17 mouse cellular contexts compared by ENCODE assay signal in genomic region chr6:99142900-99143755, GRCm38 (mm10).
DNase-seq lines count a peak whose midpoint lies in the region; ATAC-seq and TF ChIP-seq lines count a peak whose summit lies in the region.
"Had no signal": no experiment of that assay in that cellular context is flagged by ENCODE, and none has a peak within 500 bp of the region (broad histone marks: within the 10 kb centered on the region; RNA-seq: fewer than 3 reads in every experiment).

No protein-coding gene starts in this region.

- no peak for ATAC-seq in liver, postnatal 0 days
- ATAC-seq in liver, embryonic 11.5 days (replicated peaks; ENCODE audit: low FRiP score) = no peak
- no peak for ATAC-seq in stomach, embryonic 16.5 days (ENCODE audit: insufficient read depth, low FRiP score)
- ATAC-seq: forebrain, embryonic 14.5 days had no signal

- no peak for TF ChIP-seq CTCF in gastrocnemius, adult 2 months (IDR thresholded peaks at IDR 0.05)
- no peak for TF ChIP-seq CTCF in liver, postnatal 0 days (IDR thresholded peaks at IDR 0.05; ENCODE audit: low read depth)

- 0 out of 2 replicates have a peak, but pooled peaks cover 8% of the 10 kb centered on the region for H3K4me1 ChIP-seq in liver, postnatal 0 days (ENCODE audit: insufficient read depth)
- no peaks in the 10 kb centered on the region; the same call in 1 of the 2 replicates for H3K4me1 ChIP-seq in liver, embryonic 11.5 days (replicated peaks; ENCODE audit: control insufficient read depth, insufficient read depth, low read length)
- peaks cover 10% of the 10 kb centered on the region; the same call in 1 of the 2 replicates for H3K4me1 ChIP-seq in stomach, embryonic 16.5 days (ENCODE audit: control insufficient read depth, insufficient read depth, low read length)

- no peak for DNase-seq in gastrocnemius, adult 2 months
- DNase-seq in gastrocnemius, postnatal 10 days = no peak
- DNase-seq in liver, postnatal 0 days = no peak
- DNase-seq in liver, embryonic 11.5 days (ENCODE audit: low spot score) = no peak
- peak; percentile 57 for DNase-seq in gonadal fat pad, adult 2 months (ENCODE audit: low read depth)
- DNase-seq in right cerebral cortex, postnatal 10 days (ENCODE audit: low spot score in 2 of 2) = no peak
- DNase-seq: B cell, adult 2 months; cerebellum, adult 18-20 months; gastrocnemius, postnatal 14 days; thymus, postnatal 25 days had no signal

- H3K4me2 ChIP-seq in liver, postnatal 0 days (ENCODE audit: low read depth, low read length) = no peak overlapping the region
- H3K4me2 ChIP-seq in liver, embryonic 11.5 days = no peak overlapping the region
- H3K4me2 ChIP-seq in stomach, embryonic 16.5 days (ENCODE audit: low read depth, low read length) = no peak overlapping the region
- H3K4me2 ChIP-seq: embryonic facial prominence, embryonic 15.5 days; liver, embryonic 15.5 days; midbrain, embryonic 11.5 days; neural tube, embryonic 15.5 days had no signal

- no peaks in the 10 kb centered on the region for H3K27me3 ChIP-seq in liver, postnatal 0 days (ENCODE audit: insufficient read depth, low read length)
- no peaks in the 10 kb centered on the region for H3K27me3 ChIP-seq in liver, embryonic 11.5 days (replicated peaks; ENCODE audit: control insufficient read depth, insufficient read depth, low read length)
- no peaks in the 10 kb centered on the region for H3K27me3 ChIP-seq in stomach, embryonic 16.5 days (ENCODE audit: control insufficient read depth, insufficient read depth, low read length)
- H3K27me3 ChIP-seq: embryonic facial prominence, embryonic 15.5 days; liver, embryonic 15.5 days; neural tube, embryonic 15.5 days had no signal

- H3K9me3 ChIP-seq in liver, postnatal 0 days (ENCODE audit: low read length) = no peaks in the 10 kb centered on the region
- H3K9me3 ChIP-seq in liver, embryonic 11.5 days (ENCODE audit: control insufficient read depth, low read length) = no peaks in the 10 kb centered on the region
- H3K9me3 ChIP-seq in stomach, embryonic 16.5 days (replicated peaks; ENCODE audit: control insufficient read depth, low read length) = no peaks in the 10 kb centered on the region
- H3K9me3 ChIP-seq: embryonic facial prominence, embryonic 15.5 days; hindbrain, embryonic 10.5 days; liver, embryonic 15.5 days; neural tube, embryonic 15.5 days had no signal

- TF ChIP-seq EP300 in liver, postnatal 0 days (IDR thresholded peaks at IDR 0.05; ENCODE audit: low read depth) = no peak

- H3K9ac ChIP-seq in liver, postnatal 0 days (replicated peaks) = no peak overlapping the region
- no peak overlapping the region for H3K9ac ChIP-seq in liver, embryonic 11.5 days (ENCODE audit: low read depth, low read length)
- H3K9ac ChIP-seq in stomach, embryonic 16.5 days (ENCODE audit: low read length) = no peak overlapping the region
- H3K9ac ChIP-seq: embryonic facial prominence, embryonic 15.5 days; liver, embryonic 15.5 days; neural tube, embryonic 15.5 days had no signal

- 67% methylated on average over 10 of the region's 10 CpGs for WGBS in liver, postnatal 0 days (ENCODE audit: insufficient replicate concordance)
- WGBS in liver, embryonic 11.5 days = 78% methylated on average over 10 of the region's 10 CpGs
- 45% methylated on average over 10 of the region's 10 CpGs for WGBS in stomach, embryonic 16.5 days

- no peak overlapping the region for H3K4me3 ChIP-seq in gastrocnemius, adult 2 months
- no peak overlapping the region for H3K4me3 ChIP-seq in liver, postnatal 0 days (ENCODE audit: low read depth, low read length)
- H3K4me3 ChIP-seq in liver, embryonic 11.5 days (ENCODE audit: low read depth, low read length) = no peak overlapping the region
- H3K4me3 ChIP-seq in stomach, embryonic 16.5 days (replicated peaks; ENCODE audit: low read length) = no peak overlapping the region
- H3K4me3 ChIP-seq: embryonic facial prominence, embryonic 15.5 days; hindbrain, embryonic 10.5 days; liver, embryonic 15.5 days; neural tube, embryonic 15.5 days had no signal

- 0 out of 2 replicates have a peak, but pooled peaks cover 3% of the 10 kb centered on the region for H3K36me3 ChIP-seq in liver, postnatal 0 days (replicated peaks; ENCODE audit: insufficient read depth, low read length)
- H3K36me3 ChIP-seq in liver, embryonic 11.5 days (ENCODE audit: control insufficient read depth, insufficient read depth, low read length) = no peaks in the 10 kb centered on the region
- no peaks in the 10 kb centered on the region; the same call in 1 of the 2 replicates for H3K36me3 ChIP-seq in stomach, embryonic 16.5 days (ENCODE audit: control insufficient read depth, insufficient read depth, low read length)
- H3K36me3 ChIP-seq: embryonic facial prominence, embryonic 15.5 days; hindbrain, embryonic 10.5 days; liver, embryonic 15.5 days; neural tube, embryonic 15.5 days had no signal

- H3K27ac ChIP-seq in gastrocnemius, adult 2 months = peak overlapping the region; percentile 25; the same call in 1 of the 2 replicates
- H3K27ac ChIP-seq in liver, postnatal 0 days (ENCODE audit: low read depth) = peak overlapping the region; percentile 51; the same call in 1 of the 2 replicates
- no peak overlapping the region for H3K27ac ChIP-seq in liver, embryonic 11.5 days (ENCODE audit: low read depth, low read length)
- peak overlapping the region; percentile 17; the same call in 1 of the 2 replicates for H3K27ac ChIP-seq in stomach, embryonic 16.5 days (ENCODE audit: low read length)
- H3K27ac ChIP-seq: embryonic facial prominence, embryonic 15.5 days; hindbrain, embryonic 10.5 days; liver, embryonic 15.5 days; neural tube, embryonic 15.5 days had no signal

- intact Hi-C loops in gastrocnemius, adult 2 months (cut with DNase I) = no loop called here
